Mouse (Mus musculus) T-helper 1 cell (primary cell): ENCODE data around the gene Abca2.
"Not testable (repeated sequence)": the region's sequence is repeated elsewhere in the genome, so short reads cannot be mapped to it uniquely, and the experiment has no call there.

Experiments
- in situ Hi-C: fragments of 300-600 bp; cut with MboI, MseI; formaldehyde crosslinking; loops from one replicate; pipeline ENCODE4 v1.15.1; 2025; ENCODE audit warnings: high pct_unique_total_duplicates

Gene Abca2

GRCm38 (mm10) chr2:25428442-25429236 is at the start of gene Abca2:
Gene Abca2 (plus strand): TSS chr2:25428703.
- in situ Hi-C loops: no loop called here

- in situ Hi-C loops: no loop called here
Measured at GRCm38 (mm10) chr2:25384492-25384891, 44.0 kb upstream of the Abca2 start.

- in situ Hi-C loops: no loop called here
Measured at GRCm38 (mm10) chr2:25391266-25391665, 37.2 kb upstream of the Abca2 start.

- in situ Hi-C loops: no loop called here
Measured at GRCm38 (mm10) chr2:25394281-25395221, 34.0 kb upstream of the Abca2 start.

GRCm38 (mm10) chr2:25395721-25396596 is 32.5 kb upstream of the Abca2 start, which contains the start of gene Entpd2:
Gene Entpd2 (plus strand): TSS chr2:25395874.
- in situ Hi-C loops: no loop called here

GRCm38 (mm10) chr2:25396597-25396983 is 31.9 kb upstream of the Abca2 start:
- in situ Hi-C loops: no loop called here

- in situ Hi-C loops: no loop called here
Measured at GRCm38 (mm10) chr2:25397010-25397409, 31.5 kb upstream of the Abca2 start.

- in situ Hi-C loops: no loop called here
Measured at GRCm38 (mm10) chr2:25398065-25398464, 30.4 kb upstream of the Abca2 start.

GRCm38 (mm10) chr2:25399051-25399450 is 29.5 kb upstream of the Abca2 start, which contains the start of gene Npdc1:
Gene Npdc1 (plus strand): TSS chr2:25399351.
- in situ Hi-C loops: no loop called here

- in situ Hi-C loops: no loop called here
Measured at GRCm38 (mm10) chr2:25400291-25400690, 28.2 kb upstream of the Abca2 start.

GRCm38 (mm10) chr2:25400764-25401163 is 27.7 kb upstream of the Abca2 start:
- in situ Hi-C loops: no loop called here

GRCm38 (mm10) chr2:25402377-25402971 is 26.0 kb upstream of the Abca2 start:
- in situ Hi-C loops: no loop called here

- in situ Hi-C loops: no loop called here
Measured at GRCm38 (mm10) chr2:25402972-25403601, 25.4 kb upstream of the Abca2 start.

GRCm38 (mm10) chr2:25403994-25404393 is 24.5 kb upstream of the Abca2 start:
- in situ Hi-C loops: no loop called here

- in situ Hi-C loops: no loop called here
Measured at GRCm38 (mm10) chr2:25408908-25409307, 19.6 kb upstream of the Abca2 start.

- in situ Hi-C loops: not testable (repeated sequence)
Measured at GRCm38 (mm10) chr2:25413436-25413835, 15.1 kb upstream of the Abca2 start.

GRCm38 (mm10) chr2:25417426-25417825 is 11.1 kb upstream of the Abca2 start:
- in situ Hi-C loops: no loop called here

GRCm38 (mm10) chr2:25421896-25422295 is 6.6 kb upstream of the Abca2 start:
- in situ Hi-C loops: no loop called here

- in situ Hi-C loops: no loop called here
Measured at GRCm38 (mm10) chr2:25422587-25423410, 5.7 kb upstream of the Abca2 start, which contains the start of gene Fut7. Gene Fut7 (plus strand): TSS chr2:25423267.

GRCm38 (mm10) chr2:25423626-25424025 is 4.9 kb upstream of the Abca2 start:
- in situ Hi-C loops: no loop called here
